Mouse (Mus musculus): Measurements from ENCODE around the gene 4930412O13Rik. TPM values are rescaled to one million over a fixed set of nuclear protein-coding genes. Genes with fewer than 3 reads are reported as not detected.
A peak's percentile ranks its signal among the peaks of the same experiment; 100 is the strongest.

The 4930412O13Rik gene
- total and polyA plus RNA-seq, 2 experiments from 2014 or later = not detected

GRCm38 (mm10) chr2:9860698-9861097 lies 20.4 kb upstream of the 4930412O13Rik start:
- no peak for TF ChIP-seq CTCF (IDR thresholded peaks at IDR 0.05; ENCODE audit: low read depth)

GRCm38 (mm10) chr2:9867092-9867825 lies 13.8 kb upstream of the 4930412O13Rik start:
- ATAC-seq (ENCODE audit: insufficient read depth, low read depth) = no peak
- H3K27me3 ChIP-seq (ENCODE audit: control insufficient read depth, insufficient read depth, low read length) = peaks cover 26% of the 10 kb centered on the region

More at GRCm38 (mm10) chr2:9860698-9861097, 20.4 kb upstream of the 4930412O13Rik start:
- Histone ChIP-seq H3K27ac (ENCODE audit: low read depth) (no peak overlapping the region), H3K27me3 (ENCODE audit: control insufficient read depth, insufficient read depth, low read length) (no peaks in the 10 kb centered on the region), H3K9ac (replicated peaks; ENCODE audit: low read depth, low read length) (no peak overlapping the region), H3K36me3 (replicated peaks; ENCODE audit: control insufficient read depth, insufficient read depth, low read length) (no peaks in the 10 kb centered on the region), H3K9me3 (replicated peaks; ENCODE audit: control insufficient read depth, low read length) (no peaks in the 10 kb centered on the region), H3K4me1 (ENCODE audit: control insufficient read depth, insufficient read depth) (no peaks in the 10 kb centered on the region), H3K4me3 (ENCODE audit: low read depth, low read length) (no peak overlapping the region), H3K4me2 (ENCODE audit: low read depth, low read length) (no peak overlapping the region)
- no peak for DNase-seq (ENCODE audit: low spot score)
- no peak for ATAC-seq (ENCODE audit: insufficient read depth, low read depth)
- 66% methylated on average over 5 of the region's 5 CpGs for WGBS

GRCm38 (mm10) chr2:9871141-9871716 lies 9.8 kb upstream of the 4930412O13Rik start:
- H3K4me1 ChIP-seq (ENCODE audit: control insufficient read depth, insufficient read depth) = no peaks in the 10 kb centered on the region
- DNase-seq (ENCODE audit: low spot score) (no peak), ATAC-seq (ENCODE audit: insufficient read depth, low read depth) (no peak)
- WGBS = 38% methylated on average over 4 of the region's 4 CpGs
- H3K9ac ChIP-seq (replicated peaks; ENCODE audit: low read depth, low read length) = no peak overlapping the region
- no peaks in the 10 kb centered on the region for H3K36me3 ChIP-seq (replicated peaks; ENCODE audit: control insufficient read depth, insufficient read depth, low read length)
- H3K27me3 ChIP-seq (ENCODE audit: control insufficient read depth, insufficient read depth, low read length) = peaks cover 64% of the 10 kb centered on the region
- no peak overlapping the region for H3K27ac ChIP-seq (ENCODE audit: low read depth)
- no peak overlapping the region for H3K4me3 ChIP-seq (ENCODE audit: low read depth, low read length)
- no peak overlapping the region; the same call in 1 of the 2 replicates for H3K4me2 ChIP-seq (ENCODE audit: low read depth, low read length)
- TF ChIP-seq EP300 (IDR thresholded peaks at IDR 0.05; ENCODE audit: low read depth) = no peak
- no peak for TF ChIP-seq CTCF (IDR thresholded peaks at IDR 0.05; ENCODE audit: low read depth)
- H3K9me3 ChIP-seq (replicated peaks; ENCODE audit: control insufficient read depth, low read length) = no peaks in the 10 kb centered on the region

More at GRCm38 (mm10) chr2:9867092-9867825, 13.8 kb upstream of the 4930412O13Rik start:
- no peak overlapping the region for H3K4me3 ChIP-seq (ENCODE audit: low read depth, low read length)
- no peaks in the 10 kb centered on the region for H3K36me3 ChIP-seq (replicated peaks; ENCODE audit: control insufficient read depth, insufficient read depth, low read length)
- no peaks in the 10 kb centered on the region for H3K9me3 ChIP-seq (replicated peaks; ENCODE audit: control insufficient read depth, low read length)
- no peak overlapping the region for H3K4me2 ChIP-seq (ENCODE audit: low read depth, low read length)
- no peak for DNase-seq (ENCODE audit: low spot score)
- H3K9ac ChIP-seq (replicated peaks; ENCODE audit: low read depth, low read length) = no peak overlapping the region
- no peak overlapping the region for H3K27ac ChIP-seq (ENCODE audit: low read depth)
- TF ChIP-seq CTCF (IDR thresholded peaks at IDR 0.05; ENCODE audit: low read depth) (no peak), EP300 (IDR thresholded peaks at IDR 0.05; ENCODE audit: low read depth) (no peak)
- H3K4me1 ChIP-seq (ENCODE audit: control insufficient read depth, insufficient read depth) = no peaks in the 10 kb centered on the region
- 60% methylated on average over 12 of the region's 12 CpGs for WGBS

GRCm38 (mm10) chr2:9871798-9872197 lies 9.3 kb upstream of the 4930412O13Rik start:
- H3K4me3 ChIP-seq (ENCODE audit: low read depth, low read length) = no peak overlapping the region; the same call in 1 of the 2 replicates
- TF ChIP-seq EP300 (IDR thresholded peaks at IDR 0.05; ENCODE audit: low read depth) = no peak
- no peak for TF ChIP-seq CTCF (IDR thresholded peaks at IDR 0.05; ENCODE audit: low read depth)
- WGBS = 42% methylated on average over 6 of the region's 6 CpGs
- ATAC-seq (ENCODE audit: insufficient read depth, low read depth) (no peak), DNase-seq (ENCODE audit: low spot score) (no peak)
- H3K4me2 ChIP-seq (ENCODE audit: low read depth, low read length) = peak overlapping the region; percentile 24; the same call in 1 of the 2 replicates
- H3K9me3 ChIP-seq (replicated peaks; ENCODE audit: control insufficient read depth, low read length) = no peaks in the 10 kb centered on the region
- no peaks in the 10 kb centered on the region for H3K36me3 ChIP-seq (replicated peaks; ENCODE audit: control insufficient read depth, insufficient read depth, low read length)
- peaks cover 70% of the 10 kb centered on the region for H3K27me3 ChIP-seq (ENCODE audit: control insufficient read depth, insufficient read depth, low read length)
- H3K4me1 ChIP-seq (ENCODE audit: control insufficient read depth, insufficient read depth) = no peaks in the 10 kb centered on the region
- H3K27ac ChIP-seq (ENCODE audit: low read depth) = no peak overlapping the region
- H3K9ac ChIP-seq (replicated peaks; ENCODE audit: low read depth, low read length) = no peak overlapping the region

- Histone ChIP-seq H3K9me3 (replicated peaks; ENCODE audit: control insufficient read depth, low read length) (no peaks in the 10 kb centered on the region), H3K27ac (ENCODE audit: low read depth) (no peak overlapping the region; the same call in 1 of the 2 replicates), H3K4me3 (ENCODE audit: low read depth, low read length) (peak overlapping the region; percentile 19; the same call in 1 of the 2 replicates), H3K36me3 (replicated peaks; ENCODE audit: control insufficient read depth, insufficient read depth, low read length) (no peaks in the 10 kb centered on the region), H3K9ac (replicated peaks; ENCODE audit: low read depth, low read length) (no peak overlapping the region), H3K4me2 (ENCODE audit: low read depth, low read length) (peak overlapping the region; percentile 36; the same call in 1 of the 2 replicates), H3K4me1 (ENCODE audit: control insufficient read depth, insufficient read depth) (no peaks in the 10 kb centered on the region), H3K27me3 (ENCODE audit: control insufficient read depth, insufficient read depth, low read length) (peaks cover 79% of the 10 kb centered on the region)
- DNase-seq (ENCODE audit: low spot score) = no peak
- 30% methylated on average over 12 of the region's 12 CpGs for WGBS
- TF ChIP-seq CTCF (IDR thresholded peaks at IDR 0.05; ENCODE audit: low read depth) = no peak
- no peak for TF ChIP-seq EP300 (IDR thresholded peaks at IDR 0.05; ENCODE audit: low read depth)
- ATAC-seq (ENCODE audit: insufficient read depth, low read depth) = no peak
Measured at GRCm38 (mm10) chr2:9872682-9873081, 8.4 kb upstream of the 4930412O13Rik start.
